Mouse (Mus musculus): Measurements from ENCODE around the gene Col25a1.

- no peak for TF ChIP-seq POLR2A (IDR thresholded peaks at IDR 0.05; ENCODE audit: insufficient read length, low read depth)
- TF ChIP-seq E2F4 (IDR thresholded peaks at IDR 0.05; ENCODE audit: insufficient read depth), result no peak
- TF ChIP-seq POLR2AphosphoS2 (IDR thresholded peaks at IDR 0.05; ENCODE audit: insufficient read length, low read depth), result no peak
- no peak for TF ChIP-seq TCF12 (IDR thresholded peaks at IDR 0.05; ENCODE audit: insufficient read depth, poor library complexity, severe bottlenecking)
- no peak for TF ChIP-seq CEBPB (IDR thresholded peaks at IDR 0.05; ENCODE audit: insufficient read depth, poor library complexity, severe bottlenecking)
- no peak for TF ChIP-seq MYOG (IDR thresholded peaks at IDR 0.05; ENCODE audit: control insufficient read depth in 1 of 3, insufficient read depth in 1 of 3, insufficient read length in 2 of 3, low read depth in 2 of 3)
- TF ChIP-seq USF1 (IDR thresholded peaks at IDR 0.05; ENCODE audit: low read depth), result no peak
- no peak for TF ChIP-seq MAX (IDR thresholded peaks at IDR 0.05; ENCODE audit: low read depth)
- no peak for TF ChIP-seq MYOD1 (IDR thresholded peaks at IDR 0.05; ENCODE audit: control insufficient read depth in 1 of 3, insufficient read length in 2 of 3, low read depth in 2 of 3)
- TF ChIP-seq REST (IDR thresholded peaks at IDR 0.05; ENCODE audit: insufficient read depth, insufficient read length), result no peak
- no peak for TF ChIP-seq TCF3 (IDR thresholded peaks at IDR 0.05; ENCODE audit: insufficient read length, low read depth)
These were observed 231.6 kb downstream of the Col25a1 start for GRCm38 (mm10) chr3:130362797-130363367.
